Mouse (Mus musculus) forebrain, embryonic 16.5 days (tissue): Measurements from ENCODE around the gene Ocm. TPM values are rescaled to one million over a fixed set of nuclear protein-coding genes. Genes with fewer than 3 reads are reported as not detected.

Experiments used
- ATAC-seq: fragments of 200-750 bp; cut with Nextera tagmentation; 2 replicates; pipeline ENCODE4 v1.8.0; 2017; ENCODE audit warnings: mild to moderate bottlenecking, moderate library complexity
- H3K27ac ChIP-seq: fragments of 300-500 bp; sonication (generic); 2 replicates; pipeline ENCODE4 v1.5.1; 2014; ENCODE audit warnings: low read length, control low read depth
- H3K27me3 ChIP-seq: fragments of 300-500 bp; sonication (generic); replicated peaks from 2 replicates; pipeline ENCODE4 v1.6.1; 2014; ENCODE audit warnings: low read length; ENCODE audit not compliant: control insufficient read depth, insufficient read depth
- H3K36me3 ChIP-seq: fragments of 300-500 bp; sonication (generic); 2 replicates; pipeline ENCODE4 v1.6.1; 2014; ENCODE audit not compliant: control insufficient read depth, insufficient read depth
- H3K4me1 ChIP-seq: fragments of 300-500 bp; sonication (generic); replicated peaks from 2 replicates; pipeline ENCODE4 v1.6.1; 2014; ENCODE audit warnings: low read length; ENCODE audit not compliant: control insufficient read depth, insufficient read depth
- H3K4me2 ChIP-seq: fragments of 300-500 bp; sonication (generic); 2 replicates; pipeline ENCODE4 v1.6.1; 2014; ENCODE audit warnings: mild to moderate bottlenecking, low read length, control low read depth
- H3K4me3 ChIP-seq: fragments of 300-500 bp; sonication (generic); replicated peaks from 2 replicates; pipeline ENCODE4 v1.5.1; 2014; ENCODE audit warnings: mild to moderate bottlenecking, low read length, control low read depth
- H3K9ac ChIP-seq: fragments of 300-500 bp; sonication (generic); replicated peaks from 2 replicates; pipeline ENCODE4 v1.6.1; 2014; ENCODE audit warnings: low read depth, low read length, control low read depth
- H3K9me3 ChIP-seq: fragments of 300-500 bp; sonication (generic); 2 replicates; pipeline ENCODE4 v1.6.1; 2016; ENCODE audit warnings: low read length; ENCODE audit not compliant: control insufficient read depth
- WGBS: fragments of 180-500 bp; shearing (Covaris S2); extraction: QIAGEN DNeasy Blood & Tissue Kit; methylation state at CpG from one replicate; pipeline ENCODE4 v1.1.7; 2014; 5-methylcytosine and 5-hydroxymethylcytosine counted together
- polyA plus RNA-seq: library from polyadenylated mRNA; unstranded; fragments of >200 nt; fragmentation: Nextera tagmentation; extraction: Ambion mirVana; gene quantifications from 2 replicates; pipeline ENCODE4 v1.2.1, GENCODE M21; 2015

The Ocm gene
- polyA plus RNA-seq, 1 experiment from 2014 or later: not detected

DNA sequence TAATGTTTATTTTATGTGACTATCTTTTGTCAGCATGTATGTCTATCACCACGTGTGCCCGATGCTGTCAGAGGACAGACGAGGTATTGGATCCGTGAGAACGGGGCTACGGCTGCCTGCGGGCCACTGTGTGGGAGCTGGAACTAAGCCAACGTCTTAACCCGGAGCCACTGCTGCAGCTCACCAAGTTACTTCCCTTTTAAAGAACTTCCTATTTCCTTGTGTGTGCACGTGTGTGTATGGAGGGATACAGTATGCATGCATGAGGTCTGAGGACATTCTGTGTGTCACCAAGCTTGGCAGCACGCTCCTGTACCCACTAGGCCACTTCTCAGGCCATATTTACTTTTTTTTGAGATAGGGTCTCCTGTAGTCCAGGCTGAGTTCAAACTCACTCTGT, 36.4 kb downstream of the Ocm start:
- ATAC-seq: no peak
- Histone ChIP-seq H3K4me2 (no peak overlapping the region), H3K36me3 (peaks cover 58% of the 10 kb centered on the region), H3K27ac (no peak overlapping the region), H3K4me1 (no peaks in the 10 kb centered on the region), H3K4me3 (no peak overlapping the region), H3K9ac (no peak overlapping the region), H3K27me3 (no peaks in the 10 kb centered on the region), H3K9me3 (no peaks in the 10 kb centered on the region)
- 85% methylated on average over 11 of the region's 11 CpGs for WGBS

DNA sequence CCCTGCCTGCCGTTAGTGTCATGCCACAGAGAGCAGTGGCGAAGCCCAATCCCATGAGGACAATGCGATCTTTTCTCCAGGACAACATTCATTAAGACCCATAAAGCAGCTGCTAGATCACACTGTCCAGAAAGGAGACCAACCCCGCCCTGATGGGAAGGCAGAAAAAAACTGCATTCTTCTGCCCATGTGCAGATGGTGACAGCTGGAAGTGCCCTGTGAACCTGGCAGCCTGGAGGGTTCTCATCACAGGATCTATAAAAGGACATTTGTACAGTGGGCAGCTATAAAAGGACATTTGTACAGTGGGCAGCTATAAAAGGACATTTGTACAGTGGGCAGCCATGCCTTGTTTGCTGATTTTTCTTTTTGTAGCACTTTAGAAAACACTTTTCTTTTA, 37.4 kb downstream of the Ocm start:
- Histone ChIP-seq H3K27me3 (no peaks in the 10 kb centered on the region), H3K9me3 (no peaks in the 10 kb centered on the region), H3K27ac (no peak overlapping the region), H3K4me2 (no peak overlapping the region), H3K36me3 (peaks cover 52% of the 10 kb centered on the region), H3K4me3 (no peak overlapping the region), H3K9ac (no peak overlapping the region), H3K4me1 (no peaks in the 10 kb centered on the region)
- ATAC-seq: no peak
- 78% methylated on average over 4 of the region's 4 CpGs for WGBS

DNA sequence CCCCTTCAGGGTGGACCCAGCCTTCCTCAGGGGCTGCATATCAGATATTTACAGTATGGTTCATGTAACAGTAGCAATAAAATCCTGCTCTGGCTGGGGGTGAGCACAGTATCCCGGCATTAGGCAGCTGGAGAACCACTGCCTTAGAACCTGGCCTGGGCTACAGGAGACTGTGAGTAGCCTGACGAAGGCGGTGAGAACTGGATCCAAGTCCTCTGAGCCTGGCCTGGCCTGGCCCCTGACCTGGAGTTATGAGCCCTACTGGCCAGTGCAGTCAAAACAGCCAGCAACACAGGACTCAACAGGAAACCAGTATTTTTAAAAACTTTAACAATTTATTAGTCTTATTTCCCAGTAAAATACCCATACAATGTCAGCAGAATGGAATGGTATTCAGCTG, 38.9 kb downstream of the Ocm start:
- H3K36me3 ChIP-seq: peaks cover 45% of the 10 kb centered on the region
- H3K27me3 ChIP-seq: no peaks in the 10 kb centered on the region
- no peak overlapping the region for H3K4me3 ChIP-seq
- H3K4me1 ChIP-seq: no peaks in the 10 kb centered on the region
- H3K9me3 ChIP-seq: no peaks in the 10 kb centered on the region
- WGBS: 93% methylated on average over 3 of the region's 3 CpGs
- no peak overlapping the region for H3K4me2 ChIP-seq
- no peak for ATAC-seq
- no peak overlapping the region for H3K9ac ChIP-seq
- H3K27ac ChIP-seq: no peak overlapping the region

GRCm38 (mm10) chr5:143985381-143985780, 41.1 kb downstream of the Ocm start:
- ATAC-seq: no peak
- peaks cover 25% of the 10 kb centered on the region for H3K36me3 ChIP-seq
- 85% methylated on average over 7 of the region's 7 CpGs for WGBS
- no peaks in the 10 kb centered on the region for H3K27me3 ChIP-seq
- no peak overlapping the region for H3K4me3 ChIP-seq
- peaks cover 3% of the 10 kb centered on the region for H3K4me1 ChIP-seq
- no peaks in the 10 kb centered on the region for H3K9me3 ChIP-seq
- H3K4me2 ChIP-seq: no peak overlapping the region
- no peak overlapping the region for H3K9ac ChIP-seq
- H3K27ac ChIP-seq: no peak overlapping the region

- ATAC-seq: no peak
Observed at GRCm38 (mm10) chr5:143982361-143982760, 44.1 kb downstream of the Ocm start.

GRCm38 (mm10) chr5:143980858-143981257, 45.6 kb downstream of the Ocm start:
- no peak overlapping the region for H3K9ac ChIP-seq
- 20% methylated on average over 9 of the region's 9 CpGs for WGBS
- no peaks in the 10 kb centered on the region for H3K9me3 ChIP-seq

More at GRCm38 (mm10) chr5:143982361-143982760, 44.1 kb downstream of the Ocm start:
- no peak overlapping the region for H3K4me2 ChIP-seq
- H3K4me1 ChIP-seq: peaks cover 3% of the 10 kb centered on the region
- no peaks in the 10 kb centered on the region for H3K27me3 ChIP-seq
- H3K27ac ChIP-seq: no peak overlapping the region
- 85% methylated on average over 2 of the region's 2 CpGs for WGBS
- no peak overlapping the region for H3K4me3 ChIP-seq
- no peak overlapping the region for H3K9ac ChIP-seq
- no peaks in the 10 kb centered on the region for H3K9me3 ChIP-seq
- H3K36me3 ChIP-seq: peaks cover 8% of the 10 kb centered on the region; the same call in 1 of the 2 replicates

DNA sequence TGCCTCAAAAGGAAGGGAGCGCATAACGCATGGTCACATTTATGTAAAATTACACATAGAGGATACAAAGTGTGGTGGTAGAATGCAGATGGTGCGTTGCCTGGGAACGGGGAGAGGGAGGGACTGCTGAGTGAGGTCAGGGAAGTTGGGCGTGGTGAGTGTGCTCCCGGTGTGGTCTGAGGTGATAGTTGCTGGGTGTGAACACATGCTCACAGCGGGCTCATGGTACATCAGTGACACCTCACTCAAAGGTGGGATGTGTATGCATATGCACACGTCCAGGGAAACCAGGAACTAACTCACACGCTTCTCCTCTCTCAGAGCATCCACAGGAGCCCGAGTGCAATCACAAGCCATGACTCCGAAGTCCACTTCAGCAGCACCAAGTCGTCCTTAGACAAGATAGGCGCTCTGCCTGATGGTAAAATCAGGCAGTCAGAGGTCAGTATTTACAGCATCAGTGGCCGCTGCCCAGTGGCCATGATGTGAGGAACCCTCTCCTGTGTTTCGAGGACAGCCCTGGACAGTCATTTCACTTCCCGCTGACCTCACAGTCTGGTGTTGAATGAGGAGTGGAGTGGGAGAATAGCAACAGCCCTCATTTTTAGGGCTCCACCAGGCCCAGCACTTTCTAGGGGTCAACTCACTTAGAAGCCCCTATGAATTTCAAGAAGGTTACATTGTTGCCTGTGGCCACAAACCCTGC, 49.6 kb downstream of the Ocm start:
- Histone ChIP-seq H3K4me3 (no peak overlapping the region), H3K27ac (no peak overlapping the region), H3K4me1 (peaks cover 3% of the 10 kb centered on the region), H3K4me2 (no peak overlapping the region), H3K27me3 (no peaks in the 10 kb centered on the region), H3K9ac (no peak overlapping the region), H3K36me3 (no peaks in the 10 kb centered on the region), H3K9me3 (no peaks in the 10 kb centered on the region)
- 85% methylated on average over 16 of the region's 16 CpGs for WGBS
- no peak for ATAC-seq

More at GRCm38 (mm10) chr5:143980858-143981257, 45.6 kb downstream of the Ocm start:
- H3K36me3 ChIP-seq: no peaks in the 10 kb centered on the region
- ATAC-seq: no peak
- peaks cover 3% of the 10 kb centered on the region for H3K4me1 ChIP-seq
- no peaks in the 10 kb centered on the region for H3K27me3 ChIP-seq
- no peak overlapping the region for H3K4me3 ChIP-seq
- H3K4me2 ChIP-seq: no peak overlapping the region
- H3K27ac ChIP-seq: no peak overlapping the region

- 88% methylated on average over 11 of the region's 11 CpGs for WGBS
- Histone ChIP-seq H3K4me3 (no peak overlapping the region), H3K4me1 (peaks cover 3% of the 10 kb centered on the region), H3K27ac (no peak overlapping the region), H3K4me2 (no peak overlapping the region), H3K36me3 (no peaks in the 10 kb centered on the region), H3K9me3 (no peaks in the 10 kb centered on the region), H3K9ac (no peak overlapping the region), H3K27me3 (no peaks in the 10 kb centered on the region)
- no peak for ATAC-seq
Observed at GRCm38 (mm10) chr5:143976232-143976631, 50.2 kb downstream of the Ocm start.

DNA sequence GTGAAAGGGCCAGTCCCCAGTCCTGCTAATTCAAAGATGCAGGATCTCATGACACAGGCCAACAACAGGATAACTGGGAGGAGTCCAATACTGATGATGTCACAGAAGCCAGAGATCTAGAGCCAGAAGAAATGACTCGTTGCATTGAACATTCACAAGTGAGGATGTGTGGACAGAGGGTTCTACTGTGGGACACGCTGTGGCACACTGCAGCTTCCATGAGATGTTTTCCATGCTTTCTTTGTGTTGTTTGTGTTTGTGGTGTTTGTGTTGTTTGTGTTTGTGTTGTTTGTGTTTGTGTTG, 50.9 kb downstream of the Ocm start:
- Histone ChIP-seq H3K9ac (no peak overlapping the region), H3K27me3 (no peaks in the 10 kb centered on the region), H3K4me1 (no peaks in the 10 kb centered on the region; the same call in 1 of the 2 replicates), H3K9me3 (no peaks in the 10 kb centered on the region), H3K36me3 (no peaks in the 10 kb centered on the region), H3K4me3 (no peak overlapping the region), H3K27ac (no peak overlapping the region), H3K4me2 (no peak overlapping the region)
- WGBS: 74% methylated on average over 2 of the region's 2 CpGs
- no peak for ATAC-seq
